24 mouse cellular contexts compared by ENCODE assay signal in the genomic region with DNA sequence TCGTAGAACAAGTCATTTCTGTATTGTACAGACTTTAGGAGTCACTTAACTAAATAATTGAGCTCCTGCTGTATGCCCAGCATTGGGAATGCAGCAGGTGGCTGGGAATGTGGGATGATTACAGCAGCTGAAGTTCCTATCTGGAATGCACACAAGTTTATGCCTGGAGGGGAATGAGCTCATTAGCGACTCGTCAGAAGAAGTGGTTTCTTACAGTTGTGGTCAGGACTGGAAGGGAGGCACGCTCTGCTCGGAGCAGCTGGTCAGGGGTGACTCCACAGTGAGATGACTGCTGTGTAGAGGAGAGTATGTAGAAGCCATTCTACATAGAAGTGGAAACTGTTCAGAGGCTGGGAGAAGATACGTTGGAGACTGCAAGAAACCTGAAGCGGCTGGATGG. TPM values are rescaled to one million over a fixed set of nuclear protein-coding genes. Genes with fewer than 3 reads are reported as not detected.
DNase-seq lines count a peak whose midpoint lies in the region; ATAC-seq and TF ChIP-seq lines count a peak whose summit lies in the region.
"Had no signal": no experiment of that assay in that cellular context is flagged by ENCODE, and none has a peak within 500 bp of the region (broad histone marks: within the 10 kb centered on the region; RNA-seq: fewer than 3 reads in every experiment).

No protein-coding gene starts in this region.

- no peaks in the 10 kb centered on the region for H3K27me3 ChIP-seq in heart, embryonic 13.5 days (replicated peaks)
- no peaks in the 10 kb centered on the region for H3K27me3 ChIP-seq in Patski
- H3K27me3 ChIP-seq: embryonic facial prominence, embryonic 12.5 days; hindbrain, embryonic 12.5 days; liver, embryonic 12.5 days; neural tube, embryonic 15.5 days had no signal

- H3K9ac ChIP-seq in heart, embryonic 13.5 days, result no peak overlapping the region
- H3K9ac ChIP-seq: embryonic facial prominence, embryonic 12.5 days; hindbrain, embryonic 12.5 days; liver, embryonic 12.5 days; neural tube, embryonic 15.5 days had no signal

- H3K4me2 ChIP-seq in heart, embryonic 13.5 days, result no peak overlapping the region
- H3K4me2 ChIP-seq: embryonic facial prominence, embryonic 12.5 days; heart, embryonic 11.5 days; hindbrain, embryonic 12.5 days; liver, embryonic 12.5 days; neural tube, embryonic 15.5 days had no signal

- in situ Hi-C loops in Patski (cut with MboI; ENCODE audit: low pct_unique_long_range_greater_than_20kb), result no loop called here

- intact Hi-C loops in heart, postnatal 14 days (cut with DNase I), result no loop called here

- DNase-seq in heart, postnatal 14 days, result no peak
- DNase-seq in 3T3-L1 (ENCODE audit: low read depth, low spot score) (peak; percentile 67), Patski (ENCODE audit: low read depth, low spot score) (no peak)
- DNase-seq: adrenal gland, adult 2 months; cerebellum, adult 11 months; cerebellum, adult 9-11 months; heart, postnatal 10 days; kidney, adult 2 months; lung, adult 18-20 months; lung, postnatal 10 days; right cerebral cortex, adult 18-20 months; thymus, postnatal 14 days had no signal

- no peaks in the 10 kb centered on the region for H3K36me3 ChIP-seq in heart, embryonic 13.5 days
- H3K36me3 ChIP-seq: embryonic facial prominence, embryonic 12.5 days; neural tube, embryonic 15.5 days had no signal

- CTCF ChIA-PET in Patski (lab: Charles Lee), result interaction anchor here (1.2 to 2.2 kb wide), 2 partner anchors 8 to 19 kb away, joined by 3 to 8 read pairs; no protein-coding TSS in a partner anchor

- no peak for TF ChIP-seq CTCF in Patski (IDR thresholded peaks at IDR 0.05)

- H3K9me3 ChIP-seq in heart, embryonic 13.5 days, result no peaks in the 10 kb centered on the region
- H3K9me3 ChIP-seq: embryonic facial prominence, embryonic 12.5 days; hindbrain, embryonic 12.5 days; liver, embryonic 12.5 days; neural tube, embryonic 15.5 days had no signal

- H3K4me1 ChIP-seq in heart, embryonic 13.5 days, result peaks cover 43% of the 10 kb centered on the region
- H3K4me1 ChIP-seq: embryonic facial prominence, embryonic 12.5 days; hindbrain, embryonic 12.5 days had no signal

- 58% methylated on average over 7 of the region's 7 CpGs for WGBS in heart, embryonic 13.5 days

- POLR2A ChIA-PET in Patski (lab: Charles Lee), result interaction anchor here (0.6 to 0.7 kb wide), 2 partner anchors 9 to 669 kb away, joined by 3 read pairs; no protein-coding TSS in a partner anchor

- H3K27ac ChIP-seq in heart, embryonic 13.5 days (replicated peaks), result peak overlapping the region; percentile 24; the same call in 1 of the 2 replicates
- H3K27ac ChIP-seq: embryonic facial prominence, embryonic 12.5 days; hindbrain, embryonic 12.5 days; kidney, postnatal 0 days; liver, embryonic 12.5 days; neural tube, embryonic 15.5 days had no signal

- no peak for ATAC-seq in heart, embryonic 13.5 days (ENCODE audit: extremely low read depth, insufficient number of reproducible peaks, low FRiP score, low TSS enrichment)
- peak; percentile 83 for ATAC-seq in Patski
- ATAC-seq in megakaryocyte progenitor cell, adult 5-6 weeks (replicated peaks; ENCODE audit: poor library complexity), result 0 out of 2 replicates have a peak, but pooled peaks have one; percentile 26
- no peak for ATAC-seq in inflammation-experienced regulatory T-cells, adult 6 months
- ATAC-seq in erythroid progenitor cell, adult 5-6 weeks (replicated peaks; ENCODE audit: low FRiP score, poor library complexity, severe bottlenecking), result no peak
- ATAC-seq: forebrain, embryonic 14.5 days; liver, embryonic 12.5 days had no signal

- no peak overlapping the region for H3K4me3 ChIP-seq in heart, embryonic 13.5 days
- H3K4me3 ChIP-seq: embryonic facial prominence, embryonic 12.5 days; erythroblast, embryonic 14.5 days; hindbrain, embryonic 12.5 days; liver, embryonic 12.5 days; neural tube, embryonic 15.5 days had no signal

RNA-seq across cellular contexts. Expression of gene Pknox1, which starts 10.1 kb away (rescaled TPM):
- 14.7 and 15.0 TPM in 2 replicates for polyA plus RNA-seq in heart, embryonic 13.5 days (2015; fragmentation: Nextera tagmentation; extraction: Ambion mirVana)
- total RNA-seq in heart, postnatal 14 days (2021), result 10 to 100 TPM; 11.6 to 15.0 TPM
- 17.8 TPM for polyA plus RNA-seq in Patski (2021)
- 15.0 and 18.9 TPM in 2 replicates for total RNA-seq in megakaryocyte progenitor cell, adult 5-6 weeks (2015)
- 19.8 and 21.2 TPM in 2 replicates for total RNA-seq in megakaryocyte progenitor cell, adult 5-6 weeks (2017)
- 10 to 100 TPM; 42.0 to 53.1 (median 44.8) TPM for polyA plus RNA-seq in inflammation-experienced regulatory T-cells, adult 6 months (2017; shearing (Covaris generic))
- total RNA-seq in erythroid progenitor cell, adult 5-6 weeks (2015; ENCODE audit: low replicate concordance), result 21.4 and 24.1 TPM in 2 replicates
- total RNA-seq in erythroid progenitor cell, adult 5-6 weeks (2017; ENCODE audit: low replicate concordance), result 26.2 and 33.1 TPM in 2 replicates

RNA-seq across cellular contexts. Expression of gene Ndufv3, which starts 54.7 kb away (rescaled TPM):
- 523 and 604 TPM in 2 replicates for polyA plus RNA-seq in heart, embryonic 13.5 days (2015; fragmentation: Nextera tagmentation; extraction: Ambion mirVana)
- 1,000 to 10,000 TPM; 1,261 to 1,328 TPM for total RNA-seq in heart, postnatal 14 days (2021)
- 246 TPM for polyA plus RNA-seq in Patski (2021)
- 120 and 129 TPM in 2 replicates for total RNA-seq in megakaryocyte progenitor cell, adult 5-6 weeks (2015)
- total RNA-seq in megakaryocyte progenitor cell, adult 5-6 weeks (2017), result 209 and 291 TPM in 2 replicates
- polyA plus RNA-seq in inflammation-experienced regulatory T-cells, adult 6 months (2017; shearing (Covaris generic)), result 100 to 1,000 TPM; 229 to 248 (median 246) TPM
- total RNA-seq in erythroid progenitor cell, adult 5-6 weeks (2015; ENCODE audit: low replicate concordance), result 30.6 and 51.6 TPM in 2 replicates
- total RNA-seq in erythroid progenitor cell, adult 5-6 weeks (2017; ENCODE audit: low replicate concordance), result 54.4 and 57.5 TPM in 2 replicates

RNA-seq across cellular contexts. Expression of gene Wdr4, which starts 54.9 kb away (rescaled TPM):
- 21.9 and 24.0 TPM in 2 replicates for polyA plus RNA-seq in heart, embryonic 13.5 days (2015; fragmentation: Nextera tagmentation; extraction: Ambion mirVana)
- 1 to 10 TPM; 5.6 to 9.2 TPM for total RNA-seq in heart, postnatal 14 days (2021)
- polyA plus RNA-seq in Patski (2021), result 28.9 TPM
- 8.8 and 9.3 TPM in 2 replicates for total RNA-seq in megakaryocyte progenitor cell, adult 5-6 weeks (2015)
- total RNA-seq in megakaryocyte progenitor cell, adult 5-6 weeks (2017), result 20.5 and 21.9 TPM in 2 replicates
- polyA plus RNA-seq in inflammation-experienced regulatory T-cells, adult 6 months (2017; shearing (Covaris generic)), result 10 to 100 TPM; 11.4 to 17.7 (median 17.7) TPM
- 2.5 and 8.3 TPM in 2 replicates for total RNA-seq in erythroid progenitor cell, adult 5-6 weeks (2015; ENCODE audit: low replicate concordance)
- 1.8 and 2.4 TPM in 2 replicates for total RNA-seq in erythroid progenitor cell, adult 5-6 weeks (2017; ENCODE audit: low replicate concordance)

Comparison
In these comparisons a context has a peak if more than half of its experiments do, and no peak if none do; other contexts are left out.
1. ATAC-seq: peak in Patski (single experiment) and megakaryocyte progenitor cell, adult 5-6 weeks (single experiment); none in heart, embryonic 13.5 days (single experiment), inflammation-experienced regulatory T-cells, adult 6 months (single experiment) and erythroid progenitor cell, adult 5-6 weeks (single experiment).
2. RNA of gene Ndufv3, which starts 54.7 kb away (total RNA-seq): 1,261 to 1,328 TPM in heart, postnatal 14 days; 120 to 291 TPM in megakaryocyte progenitor cell, adult 5-6 weeks and 30.6 to 57.5 TPM in erythroid progenitor cell, adult 5-6 weeks; every median in the first group is over 4 times any median in the second.